Mouse (Mus musculus): Measurements from ENCODE around the gene Ttc22. TPM values are rescaled to one million over a fixed set of nuclear protein-coding genes. Genes with fewer than 3 reads are reported as not detected.

Ttc22 gene
- total RNA-seq, 1 experiment from 2014 or later, result not detected

DNA sequence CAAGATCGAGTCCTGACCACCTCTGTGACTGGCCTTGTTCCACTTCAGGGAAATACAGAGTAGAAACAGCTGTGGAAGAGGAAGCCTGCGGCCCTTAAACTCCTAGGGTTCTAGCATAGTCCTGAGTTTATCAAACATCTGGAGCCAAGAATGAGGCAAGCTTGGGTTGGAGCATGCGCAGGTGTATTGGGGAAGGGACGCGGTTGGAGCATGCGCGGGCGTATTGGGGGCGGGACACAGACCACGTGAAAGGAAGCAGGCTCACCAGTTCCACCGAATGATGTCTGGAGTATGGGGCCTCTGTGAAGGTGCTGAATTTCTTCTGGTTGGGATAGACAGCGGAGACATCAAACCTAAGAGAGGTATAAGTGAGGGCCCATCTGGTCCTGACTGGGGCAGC is 6.6 kb upstream of the Ttc22 start:
- no peak for DNase-seq

- peak; percentile 53 for DNase-seq
These were observed 5.2 kb upstream of the Ttc22 start, which contains the start of gene Lexm for GRCm38 (mm10) chr4:106617056-106617455. Lexm (minus strand) TSS chr4:106617241.

- DNase-seq, result no peak
These were observed 3.3 kb upstream of the Ttc22 start for GRCm38 (mm10) chr4:106618898-106619297.

- DNase-seq, result no peak
These were observed 804 bp upstream of the Ttc22 start for GRCm38 (mm10) chr4:106621428-106621827.

DNA sequence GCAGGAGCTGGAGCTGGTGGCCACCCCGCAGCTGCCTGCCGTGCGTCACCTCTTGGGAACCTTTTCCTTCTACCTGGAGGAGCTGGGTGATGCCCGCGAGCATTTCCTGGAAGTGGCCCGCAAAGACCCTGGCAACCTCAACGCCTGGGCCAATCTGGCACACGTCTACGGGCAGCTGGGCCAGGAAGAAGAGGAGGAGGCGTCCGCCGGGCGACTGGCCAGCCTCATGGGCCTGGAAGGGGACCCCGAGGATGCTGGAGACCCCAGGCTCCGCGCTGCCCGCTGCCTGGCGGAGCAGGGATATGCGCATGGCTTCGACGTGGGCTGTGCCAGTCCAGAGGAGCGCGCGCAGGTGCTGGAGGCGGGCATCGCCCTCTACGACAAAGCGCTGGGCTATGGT is 480 bp downstream of the Ttc22 start:
- DNase-seq, result no peak

GRCm38 (mm10) chr4:106624271-106624670 is 2.0 kb downstream of the Ttc22 start:
- DNase-seq, result no peak

DNA sequence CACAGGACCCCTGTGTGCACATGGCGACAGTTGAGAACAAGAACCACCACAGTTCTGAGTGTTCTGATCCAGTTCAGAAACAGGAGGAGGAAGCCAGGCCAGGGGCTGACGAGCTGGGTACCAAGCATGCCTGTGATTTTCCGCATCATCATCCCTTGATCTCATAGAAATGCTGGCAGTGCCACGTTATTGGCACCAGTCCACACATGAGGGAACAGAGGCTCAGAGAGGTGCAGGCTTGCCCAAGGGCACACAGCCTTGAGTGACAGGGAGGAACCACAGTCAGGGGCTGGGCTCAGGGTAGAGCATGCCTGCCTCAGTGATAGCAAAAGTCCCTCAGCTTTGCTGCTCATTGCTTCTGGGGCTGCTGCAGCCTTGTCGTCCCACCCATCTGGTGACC is 5.6 kb downstream of the Ttc22 start:
- peak; percentile 59 for DNase-seq

DNA sequence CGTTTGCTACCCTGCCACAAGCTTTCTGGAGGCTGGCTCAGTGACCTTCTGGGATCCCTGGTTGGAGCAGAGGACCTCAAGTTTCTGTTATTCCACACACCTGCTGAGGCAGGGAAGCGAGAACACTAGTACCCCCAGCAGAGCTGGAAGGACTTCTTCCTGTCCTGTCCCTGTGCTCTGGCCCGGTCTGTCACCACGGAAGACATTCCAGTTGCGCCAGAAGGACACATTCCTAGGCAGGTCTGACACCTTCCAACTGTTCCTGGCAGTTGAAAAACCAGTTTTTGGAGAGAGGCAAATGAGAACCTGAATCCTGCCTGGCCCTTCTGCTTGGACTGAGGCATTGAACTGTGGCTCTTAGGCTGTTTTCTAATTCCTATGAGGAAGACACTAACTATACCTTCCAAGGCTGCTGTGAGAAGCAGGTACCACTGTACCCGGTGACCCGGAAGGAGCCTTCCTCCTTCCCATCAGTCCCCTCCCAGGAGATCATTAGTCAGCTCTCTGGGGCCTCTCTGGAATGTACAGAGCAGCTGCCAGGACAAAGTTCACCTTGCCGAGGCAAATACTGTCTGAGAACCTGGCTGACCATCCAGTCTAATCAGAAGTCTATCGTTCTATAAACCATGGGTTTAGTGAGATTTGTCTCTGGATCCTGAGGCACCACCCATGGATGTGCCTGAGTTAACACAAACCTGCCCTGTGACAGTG is 6.6 kb downstream of the Ttc22 start:
- peak; percentile 14 for DNase-seq

- DNase-seq, result no peak
These were observed 7.1 kb downstream of the Ttc22 start for GRCm38 (mm10) chr4:106629374-106629773.

DNA sequence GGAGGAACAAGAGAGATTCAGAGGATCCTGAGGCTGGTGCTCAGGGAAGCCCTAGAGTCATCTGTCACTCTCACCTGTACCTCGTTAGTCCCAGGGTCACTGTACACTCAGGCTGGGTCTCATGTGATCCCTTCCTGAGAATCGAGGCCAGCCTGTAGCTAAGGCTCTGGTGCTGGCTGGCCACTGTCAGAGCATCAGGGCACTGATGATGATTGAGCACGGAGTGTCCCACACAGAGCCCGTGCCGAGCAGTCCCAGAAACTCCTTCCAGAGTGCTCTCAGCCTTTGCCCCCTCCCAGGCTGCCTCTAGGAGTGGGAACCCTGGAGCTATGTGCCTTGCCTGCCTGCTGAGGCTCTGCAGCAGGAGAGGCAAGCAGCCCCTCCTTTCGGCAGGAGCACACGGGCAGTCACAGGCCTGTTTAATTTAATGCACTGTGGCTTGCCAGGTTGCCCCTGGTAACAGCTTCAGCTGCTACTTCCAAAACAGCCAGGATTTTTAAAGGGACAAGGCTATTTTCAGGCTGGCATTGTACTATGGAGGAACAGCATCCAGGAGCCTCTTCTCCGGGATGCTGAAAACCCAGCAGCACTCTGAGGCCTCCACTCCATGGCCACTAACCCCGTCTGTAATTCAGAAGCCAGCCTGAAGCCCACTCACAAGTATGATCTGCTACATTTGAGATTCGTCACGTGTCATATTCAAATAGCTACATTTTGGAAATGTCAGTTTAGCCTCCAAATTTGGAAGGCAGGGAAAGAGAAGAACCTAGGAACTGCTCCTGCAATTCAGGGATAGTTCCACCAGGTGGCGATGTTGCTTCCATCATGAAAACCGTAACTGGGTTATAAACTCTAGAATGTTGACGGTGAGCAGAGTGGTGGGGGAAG is 8.3 kb downstream of the Ttc22 start:
- DNase-seq, result peak; percentile 59

DNA sequence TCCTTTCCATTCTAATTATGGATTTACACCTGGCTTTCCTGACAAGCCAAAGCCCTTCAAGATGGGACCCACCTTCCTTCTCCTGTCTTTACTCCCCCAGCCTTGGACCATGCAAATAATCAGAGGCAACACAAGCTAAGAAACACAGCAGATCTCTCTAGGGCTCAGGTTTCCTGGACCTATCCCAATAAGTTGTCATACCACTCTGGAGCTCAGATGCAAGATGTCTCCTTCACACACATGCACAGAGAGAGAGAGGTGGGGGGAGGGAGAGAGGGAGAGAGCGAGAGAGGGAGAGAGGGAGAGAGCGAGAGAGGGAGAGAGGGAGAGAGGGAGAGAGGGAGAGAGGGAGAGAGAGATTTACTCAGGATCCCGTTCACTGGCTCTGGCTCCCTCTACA is 10.1 kb downstream of the Ttc22 start:
- no peak for DNase-seq

DNA sequence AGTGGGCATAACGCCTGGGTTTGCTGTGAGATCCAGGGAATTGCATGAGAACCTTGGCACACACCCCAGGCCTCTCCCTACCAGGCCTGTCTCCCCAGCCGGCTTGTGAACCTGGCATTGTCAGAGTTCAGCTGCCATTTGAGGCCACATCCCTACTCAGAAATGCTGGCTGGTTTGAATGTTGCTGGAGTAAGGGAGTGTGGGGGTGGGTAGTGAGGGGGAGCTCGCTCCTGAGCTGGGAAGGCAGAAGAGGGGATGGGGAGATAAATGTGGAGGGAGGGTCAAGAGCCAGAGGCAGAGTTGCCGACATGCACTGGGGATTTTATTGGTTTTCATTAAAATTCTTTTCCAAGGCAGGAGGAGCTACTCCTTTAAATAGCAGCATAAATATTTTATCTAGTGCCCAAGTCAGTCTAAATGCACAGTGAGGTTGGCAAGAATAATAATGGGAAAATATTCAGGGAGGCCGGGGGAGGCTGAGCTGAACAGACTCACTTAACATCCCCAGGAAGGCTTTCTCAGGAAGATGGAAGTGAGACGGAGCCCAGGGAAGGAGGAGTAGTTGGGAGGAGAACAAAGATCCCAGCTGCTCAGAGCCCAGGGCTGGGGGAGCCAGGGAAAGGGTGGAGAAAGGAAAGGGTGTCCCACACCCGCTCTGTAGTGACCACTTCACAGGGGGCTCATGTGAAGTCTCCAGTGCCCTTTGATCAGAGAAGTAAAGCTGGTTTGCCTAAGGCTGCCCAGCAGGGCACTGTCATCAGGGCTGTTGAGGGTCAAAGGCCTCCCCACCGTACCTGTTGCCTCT is 11.3 kb downstream of the Ttc22 start:
- peak; percentile 14 for DNase-seq

- DNase-seq, result no peak
These were observed 11.9 kb downstream of the Ttc22 start for GRCm38 (mm10) chr4:106634086-106634479.

- no peak for DNase-seq
These were observed 21.4 kb downstream of the Ttc22 start for GRCm38 (mm10) chr4:106643483-106644217.

DNA sequence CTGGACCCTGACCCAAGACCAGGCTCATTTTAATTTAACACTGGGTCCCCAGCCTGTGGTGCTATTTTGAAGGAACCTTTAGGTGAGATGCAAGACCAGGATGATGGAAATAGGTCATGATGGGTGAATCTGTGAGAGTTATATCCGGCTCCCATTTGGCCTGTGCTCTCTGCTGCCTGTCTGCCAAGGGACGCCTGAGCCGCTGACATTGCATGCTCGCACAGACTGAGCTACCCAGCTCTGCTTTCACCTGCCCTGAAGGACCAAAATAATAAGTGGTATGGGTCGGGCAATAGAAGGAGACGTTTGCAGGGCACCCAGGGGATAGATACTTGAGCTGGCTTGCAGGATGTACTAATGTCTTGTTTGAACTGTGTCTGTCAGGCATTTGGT is 22.0 kb downstream of the Ttc22 start:
- DNase-seq, result no peak

GRCm38 (mm10) chr4:106645797-106646196 is 23.6 kb downstream of the Ttc22 start:
- no peak for DNase-seq

DNA sequence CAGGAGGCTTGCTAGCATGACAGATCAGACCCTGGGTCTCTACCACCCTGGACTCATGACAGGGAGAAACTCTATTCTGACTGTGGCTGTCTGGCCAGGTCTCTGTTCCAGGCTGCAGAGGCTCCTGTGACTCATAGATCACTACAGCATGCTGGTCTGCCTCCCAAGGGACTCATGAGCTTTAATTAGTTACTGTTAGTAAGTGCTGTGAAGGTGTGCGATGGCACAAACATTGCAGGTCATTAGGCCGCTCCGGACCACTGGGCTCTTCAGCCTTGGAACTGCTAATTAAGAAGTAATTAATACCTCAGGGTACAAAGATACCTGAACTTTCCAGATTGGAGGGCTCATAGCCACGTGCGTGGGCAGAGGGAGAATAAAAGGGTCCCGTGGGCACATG is 24.9 kb downstream of the Ttc22 start:
- no peak for DNase-seq

GRCm38 (mm10) chr4:106650833-106651527 is 28.7 kb downstream of the Ttc22 start, which contains the start of gene Pars2:
Pars2 (plus strand) TSS chr4:106651069.
- peak; percentile 99 for DNase-seq

DNA sequence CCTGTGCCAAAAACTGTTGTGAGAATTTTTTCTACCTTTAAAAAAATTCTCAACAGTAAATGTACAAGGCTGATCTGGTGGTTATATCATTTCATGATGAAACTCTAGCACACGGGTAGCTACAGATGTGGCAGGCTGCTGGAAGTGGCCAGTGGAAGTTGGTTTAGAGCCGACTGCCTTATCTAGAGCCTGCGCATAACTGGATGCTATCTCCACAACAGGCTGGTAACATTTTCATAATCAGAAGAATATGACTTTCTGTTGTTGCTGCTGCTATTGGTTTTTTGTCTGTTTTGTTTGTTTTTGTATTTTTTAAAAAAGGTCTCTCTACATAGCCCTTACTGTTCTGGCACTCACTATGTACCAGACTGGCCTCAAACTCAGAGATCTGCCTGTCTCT is 30.3 kb downstream of the Ttc22 start:
- DNase-seq, result no peak

GRCm38 (mm10) chr4:106653051-106653450 is 30.8 kb downstream of the Ttc22 start:
- DNase-seq, result no peak

- no peak for DNase-seq
These were observed 33.4 kb downstream of the Ttc22 start for GRCm38 (mm10) chr4:106655681-106656080.
